Mouse (Mus musculus): ENCODE measurements around the gene Tmprss13. TPM values are rescaled to one million over a fixed set of nuclear protein-coding genes. Genes with fewer than 3 reads are reported as not detected.

Tmprss13 gene
- polyA plus RNA-seq, 3 experiments from 2014 or later, result 1.3 to 22.8 (median 2.5) TPM

DNA sequence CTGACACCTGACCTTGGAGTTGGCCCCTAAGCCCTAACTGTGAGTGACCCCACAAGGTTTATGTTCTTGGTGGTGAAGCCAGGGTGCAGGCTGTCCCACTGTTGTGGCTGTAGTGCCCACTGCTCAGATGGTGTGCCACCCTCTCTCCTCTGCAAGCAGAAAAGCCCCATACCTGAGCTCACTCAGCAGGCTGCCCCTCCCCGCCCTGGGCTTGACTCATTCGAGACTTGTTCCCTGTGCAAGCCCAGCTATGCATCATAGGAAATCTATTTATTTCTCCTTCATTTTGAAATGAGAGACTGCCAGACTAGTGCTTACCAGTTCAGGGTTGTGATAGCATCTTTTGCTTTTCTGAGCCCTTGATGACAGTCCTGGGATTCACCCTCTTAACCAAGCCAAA, 18.5 kb downstream of the Tmprss13 start:
- no peak for ATAC-seq

DNA sequence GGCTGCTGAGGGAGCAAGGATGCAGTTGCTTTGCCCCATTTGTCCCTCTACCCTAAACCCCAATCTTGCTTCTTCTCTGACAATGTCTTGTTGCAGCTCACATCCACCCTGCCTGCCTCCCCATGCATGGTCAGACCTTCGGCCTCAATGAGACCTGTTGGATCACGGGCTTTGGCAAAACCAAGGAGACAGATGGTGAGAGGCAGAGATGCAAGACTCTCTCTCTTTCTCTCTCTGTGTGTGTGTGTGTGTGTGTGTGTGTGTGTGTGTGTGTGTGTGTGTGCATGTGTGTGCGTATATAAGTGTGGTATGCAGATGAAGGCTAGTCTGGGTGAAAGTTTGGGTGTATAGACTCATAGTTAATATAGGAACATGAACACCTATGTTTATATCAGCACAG, 24.2 kb downstream of the Tmprss13 start:
- ATAC-seq, result no peak

GRCm38 (mm10) chr9:45345516-45345915, 26.6 kb downstream of the Tmprss13 start:
- ATAC-seq, result no peak

- no peak for ATAC-seq
These were observed 27.4 kb downstream of the Tmprss13 start for GRCm38 (mm10) chr9:45346276-45346675.

DNA sequence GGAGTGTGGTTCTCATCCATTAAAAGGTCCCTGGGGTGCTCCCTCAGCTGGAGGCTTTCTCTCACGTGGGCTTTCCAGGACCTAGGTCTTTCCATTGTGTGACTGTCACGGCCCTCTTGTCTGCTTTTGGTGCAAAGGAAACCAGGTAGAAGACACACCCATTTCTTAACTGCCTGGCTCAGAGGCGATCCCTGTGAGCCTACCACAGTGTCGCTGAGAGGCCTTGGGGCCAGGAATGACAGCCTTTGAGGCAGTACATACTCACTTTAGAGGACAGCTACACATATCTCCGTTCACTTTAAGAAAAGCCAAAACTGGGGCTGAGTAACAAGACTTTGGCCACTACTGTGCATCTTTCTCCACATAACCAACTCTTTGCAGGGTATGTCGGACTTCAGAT, 29.7 kb downstream of the Tmprss13 start:
- no peak for ATAC-seq

GRCm38 (mm10) chr9:45349181-45349580, 30.3 kb downstream of the Tmprss13 start:
- no peak for ATAC-seq

GRCm38 (mm10) chr9:45349851-45350250, 31.0 kb downstream of the Tmprss13 start:
- ATAC-seq, result no peak

GRCm38 (mm10) chr9:45355192-45355591, 36.3 kb downstream of the Tmprss13 start:
- ATAC-seq, result no peak

DNA sequence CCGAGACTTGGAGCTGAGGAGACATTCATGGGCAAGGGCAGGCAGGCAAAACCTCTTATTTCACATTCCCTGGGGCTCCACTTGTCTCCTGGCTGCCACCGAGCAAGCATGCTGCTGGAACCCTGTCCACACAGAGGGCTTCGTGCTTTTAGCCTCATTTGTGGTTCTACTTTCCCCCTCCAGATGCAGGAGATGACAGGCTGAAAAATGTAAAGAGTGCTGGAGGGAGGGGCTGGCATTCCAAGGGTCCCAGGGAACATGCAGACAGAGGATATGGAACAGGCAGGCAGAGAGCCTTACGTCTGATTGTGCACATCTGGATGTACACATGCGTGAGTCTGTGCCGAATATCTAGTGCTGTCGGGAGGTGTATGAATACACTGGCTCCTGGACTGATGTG, 39.5 kb downstream of the Tmprss13 start:
- no peak for ATAC-seq

DNA sequence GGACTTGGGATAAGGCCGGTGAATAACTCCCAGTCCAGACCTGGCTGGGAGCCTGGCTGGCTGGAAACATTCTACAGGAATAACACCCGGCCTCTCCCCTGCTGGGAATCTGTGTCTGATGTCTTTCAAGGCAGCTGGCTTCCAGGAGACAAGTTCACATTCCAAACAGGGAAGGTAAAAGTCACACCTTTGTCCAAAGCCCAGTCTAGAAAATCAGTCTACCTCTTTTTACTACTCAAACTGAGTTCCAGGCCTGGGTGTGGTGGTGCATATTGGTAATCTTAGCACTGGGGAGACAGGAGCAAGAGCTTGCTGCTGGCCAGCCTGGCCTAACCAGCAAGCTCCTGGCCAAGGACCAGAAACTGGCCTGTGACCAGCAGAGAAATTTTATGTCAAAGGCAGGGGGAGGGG, 43.2 kb downstream of the Tmprss13 start:
- no peak for ATAC-seq

DNA sequence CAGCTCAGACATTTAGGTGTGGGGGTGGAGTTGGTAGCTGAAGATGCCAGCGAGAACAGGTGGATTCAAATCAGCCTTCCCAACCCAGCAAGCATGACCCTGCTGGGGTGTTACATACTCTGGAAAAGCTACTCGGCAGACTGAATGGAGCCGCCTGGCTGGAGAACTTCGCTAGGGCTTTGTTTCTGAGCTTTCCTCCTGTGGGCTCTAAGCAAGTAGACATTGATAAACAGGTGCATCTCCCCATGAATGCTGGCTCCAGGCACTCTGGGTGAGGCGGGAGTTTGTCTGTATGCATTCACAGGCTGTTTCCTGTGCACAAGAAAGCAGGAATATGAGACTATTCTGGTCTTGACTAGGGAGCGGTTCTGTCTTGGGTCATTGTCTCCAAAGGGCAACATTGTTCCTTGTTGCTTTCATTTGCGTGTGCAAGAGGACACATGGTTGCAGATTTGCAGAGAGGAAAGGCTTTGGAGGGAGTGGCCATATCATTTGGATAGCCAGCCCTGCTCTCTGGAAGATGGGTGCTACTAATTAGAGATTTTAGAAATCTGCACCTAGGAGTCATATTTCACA, 44.8 kb downstream of the Tmprss13 start:
- no peak for ATAC-seq

DNA sequence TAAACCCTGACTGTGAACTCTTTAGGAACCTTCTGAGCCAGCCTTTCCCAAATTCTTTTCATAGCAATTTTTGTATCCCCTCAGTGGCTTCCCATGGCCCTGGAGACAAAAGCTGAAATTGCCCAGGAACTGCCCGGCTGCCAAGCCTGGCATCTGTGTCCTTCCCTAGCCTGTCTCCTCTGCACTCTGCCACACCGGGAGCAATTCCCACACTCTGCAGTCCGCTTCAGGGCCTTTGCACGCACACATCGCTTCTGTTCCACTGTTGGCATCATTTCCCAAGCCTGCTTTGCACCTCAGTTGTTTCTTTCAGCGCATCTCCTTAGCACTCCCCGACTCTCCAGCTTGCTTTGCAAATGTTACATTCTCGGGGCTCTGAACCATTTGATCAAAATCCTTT, 48.8 kb downstream of the Tmprss13 start:
- no peak for ATAC-seq

- no peak for ATAC-seq
These were observed 49.5 kb downstream of the Tmprss13 start for GRCm38 (mm10) chr9:45368341-45368901.

- peak; percentile 32 for ATAC-seq
These were observed 51.2 kb downstream of the Tmprss13 start, which contains the start of gene Fxyd6 for GRCm38 (mm10) chr9:45370117-45370561. TSS of gene Fxyd6 (plus strand) at chr9:45370185.

DNA sequence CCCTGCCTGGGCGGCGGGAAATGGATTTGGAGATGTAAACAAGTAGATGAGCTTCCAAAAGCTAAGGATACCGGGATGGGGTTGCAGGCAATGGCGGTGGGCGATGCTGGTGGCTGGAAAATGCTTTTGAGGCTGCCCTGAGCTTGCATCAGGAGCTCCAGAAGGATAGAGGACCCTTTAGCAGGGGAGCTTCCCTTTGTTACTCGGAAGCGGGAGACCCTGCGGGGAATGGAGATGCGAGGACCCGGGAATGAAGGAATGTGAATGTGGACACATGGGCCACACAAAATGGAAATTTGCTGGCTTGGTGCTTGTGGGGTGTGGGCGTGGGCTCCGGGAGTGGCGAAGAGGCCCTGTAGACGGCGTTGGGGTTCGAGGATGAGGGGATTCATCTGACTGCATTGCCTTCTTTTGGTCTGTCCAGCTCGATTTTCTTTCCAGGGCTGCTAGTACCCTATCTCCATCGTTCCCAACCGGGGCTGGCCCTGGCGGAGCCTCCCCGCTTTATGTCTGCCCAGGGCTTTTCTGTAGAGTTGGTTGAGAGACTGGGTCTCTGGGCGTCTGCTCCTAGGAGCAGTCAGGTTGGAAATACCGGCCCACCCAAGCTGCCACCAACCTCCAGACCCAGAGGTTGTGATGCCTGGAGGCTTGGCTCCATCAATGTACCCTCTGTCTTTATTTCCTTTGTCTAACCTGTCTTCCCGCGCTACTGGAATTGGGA, 51.9 kb downstream of the Tmprss13 start:
- no peak for ATAC-seq

- no peak for ATAC-seq
These were observed 52.4 kb downstream of the Tmprss13 start for GRCm38 (mm10) chr9:45371337-45371707.

DNA sequence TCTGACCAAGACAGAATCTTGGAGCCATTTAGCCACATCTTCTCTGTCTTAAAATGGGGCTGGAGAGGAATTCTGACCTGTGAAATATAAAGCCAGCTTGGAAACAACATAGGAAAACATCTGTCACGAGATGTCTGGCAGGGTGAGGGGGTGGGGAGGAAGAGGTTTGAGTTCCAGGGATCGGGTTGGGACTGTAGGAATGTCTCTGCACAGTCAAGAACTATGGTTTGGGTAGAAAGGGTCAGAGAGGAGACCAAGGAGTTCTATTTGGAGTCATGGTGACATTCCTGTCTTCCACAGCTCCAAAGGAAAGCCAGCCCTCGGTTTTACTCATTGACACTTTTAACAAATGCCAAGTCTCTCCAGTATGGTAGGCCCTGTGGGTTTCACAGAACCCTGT, 55.0 kb downstream of the Tmprss13 start:
- no peak for ATAC-seq

GRCm38 (mm10) chr9:45374988-45375502, 56.1 kb downstream of the Tmprss13 start:
- ATAC-seq, result no peak

GRCm38 (mm10) chr9:45376427-45376826, 57.5 kb downstream of the Tmprss13 start:
- ATAC-seq, result no peak

- no peak for ATAC-seq
These were observed 58.0 kb downstream of the Tmprss13 start for GRCm38 (mm10) chr9:45376883-45377282.

- ATAC-seq, result no peak
These were observed 61.7 kb downstream of the Tmprss13 start for GRCm38 (mm10) chr9:45380411-45381251.

- no peak for ATAC-seq
These were observed 63.4 kb downstream of the Tmprss13 start for GRCm38 (mm10) chr9:45382336-45382735.

GRCm38 (mm10) chr9:45382834-45383233, 63.9 kb downstream of the Tmprss13 start:
- no peak for ATAC-seq
